Mouse (Mus musculus) lung, postnatal 0 days (tissue): Measurements from ENCODE around the gene Pkn1. TPM values are rescaled to one million over a fixed set of nuclear protein-coding genes. Genes with fewer than 3 reads are reported as not detected.

Experiments used
- ATAC-seq: fragments of 200-750 bp; cut with Nextera tagmentation; 2 replicates; pipeline ENCODE4 v1.8.0; 2017; ENCODE audit warnings: moderate library complexity
- DNase-seq: peaks from one replicate; pipeline ENCODE4 v3.0.0-alpha.2; 2016; ENCODE audit warnings: low spot score
- H3K27ac ChIP-seq: fragments of 300-500 bp; sonication (generic); 2 replicates; pipeline ENCODE4 v1.5.1; 2014; ENCODE audit warnings: antibody characterized with exemption, mild to moderate bottlenecking, low read length, mixed read lengths
- H3K27me3 ChIP-seq: fragments of 300-500 bp; sonication (generic); replicated peaks from 2 replicates; pipeline ENCODE4 v1.6.1; 2014; ENCODE audit warnings: low read length, mixed read lengths; ENCODE audit not compliant: insufficient read depth
- H3K36me3 ChIP-seq: fragments of 300-500 bp; sonication (generic); 2 replicates; pipeline ENCODE4 v1.6.1; 2014; ENCODE audit warnings: low read length, mixed read lengths; ENCODE audit not compliant: insufficient read depth
- H3K4me1 ChIP-seq: fragments of 300-500 bp; sonication (generic); 2 replicates; pipeline ENCODE4 v1.6.1; 2014; ENCODE audit warnings: antibody characterized with exemption, low read depth, low read length, mixed read lengths; ENCODE audit not compliant: insufficient read depth
- H3K4me2 ChIP-seq: fragments of 300-500 bp; sonication (generic); replicated peaks from 2 replicates; pipeline ENCODE4 v1.6.1; 2014; ENCODE audit warnings: low read depth, mild to moderate bottlenecking, low read length, moderate library complexity, mixed read lengths
- H3K4me3 ChIP-seq: fragments of 300-500 bp; sonication (generic); 2 replicates; pipeline ENCODE4 v1.5.1; 2014; ENCODE audit warnings: low read depth, low read length
- H3K9ac ChIP-seq: fragments of 300-500 bp; sonication (generic); replicated peaks from 2 replicates; pipeline ENCODE4 v1.6.1; 2014; ENCODE audit warnings: low read depth, mild to moderate bottlenecking
- H3K9me3 ChIP-seq: fragments of 300-500 bp; sonication (generic); 2 replicates; pipeline ENCODE4 v1.6.1; 2016; ENCODE audit warnings: low read length, mixed read lengths
- CTCF ChIP-seq: IDR thresholded peaks from 2 replicates; pipeline ENCODE4 v1.5.1; 2016; ENCODE audit warnings: antibody characterized with exemption, mild to moderate bottlenecking
- EP300 ChIP-seq: IDR thresholded peaks from 2 replicates; pipeline ENCODE4 v1.6.1; 2016; ENCODE audit warnings: antibody characterized with exemption, mild to moderate bottlenecking, control low read depth
- WGBS: fragments of 180-500 bp; shearing (Covaris S2); extraction: QIAGEN DNeasy Blood & Tissue Kit; methylation state at CpG from one replicate; pipeline ENCODE4 v1.1.7; 2014; 5-methylcytosine and 5-hydroxymethylcytosine counted together
- polyA plus RNA-seq: library from polyadenylated mRNA; unstranded; fragments of >200 nt; fragmentation: Nextera tagmentation; extraction: Ambion mirVana; gene quantifications from 2 replicates; pipeline ENCODE4 v1.2.1, GENCODE M21; 2015

The Pkn1 gene
- polyA plus RNA-seq, 1 experiment from 2014 or later, result 32.2 TPM

DNA sequence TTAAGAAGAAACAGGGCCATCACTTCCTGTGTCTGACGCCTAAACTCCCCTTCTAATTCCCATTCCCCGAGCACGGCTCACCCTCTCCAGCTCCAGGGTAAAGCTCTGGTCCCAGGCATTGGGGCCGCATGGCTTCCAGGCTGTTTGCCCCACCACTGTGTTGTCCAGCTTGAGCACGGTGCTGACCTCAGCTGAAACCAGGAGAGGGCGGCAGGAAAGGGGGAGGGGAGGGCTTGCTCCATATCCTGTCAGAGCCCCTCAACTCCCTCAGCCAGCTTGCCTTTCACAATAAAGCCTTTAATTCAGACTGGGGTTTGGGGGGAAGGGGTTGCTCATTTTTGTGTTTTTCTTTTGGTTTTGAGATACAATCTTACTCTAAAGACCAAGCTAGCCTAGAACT, 17.9 kb downstream of the Pkn1 start:
- no peaks in the 10 kb centered on the region for H3K9me3 ChIP-seq
- H3K4me1 ChIP-seq, result no peaks in the 10 kb centered on the region; the same call in 1 of the 2 replicates
- peak overlapping the region; percentile 16; the same call in 1 of the 2 replicates for H3K9ac ChIP-seq
- peak overlapping the region; percentile 55 for H3K27ac ChIP-seq
- no peak overlapping the region for H3K4me2 ChIP-seq
- H3K36me3 ChIP-seq, result peaks cover 54% of the 10 kb centered on the region
- ATAC-seq (peak; percentile 78), DNase-seq (peak; percentile 64)
- WGBS, result 29% methylated on average over 6 of the region's 6 CpGs
- TF ChIP-seq CTCF (peak; percentile 44), EP300 (no peak)
- no peaks in the 10 kb centered on the region for H3K27me3 ChIP-seq
- no peak overlapping the region for H3K4me3 ChIP-seq

DNA sequence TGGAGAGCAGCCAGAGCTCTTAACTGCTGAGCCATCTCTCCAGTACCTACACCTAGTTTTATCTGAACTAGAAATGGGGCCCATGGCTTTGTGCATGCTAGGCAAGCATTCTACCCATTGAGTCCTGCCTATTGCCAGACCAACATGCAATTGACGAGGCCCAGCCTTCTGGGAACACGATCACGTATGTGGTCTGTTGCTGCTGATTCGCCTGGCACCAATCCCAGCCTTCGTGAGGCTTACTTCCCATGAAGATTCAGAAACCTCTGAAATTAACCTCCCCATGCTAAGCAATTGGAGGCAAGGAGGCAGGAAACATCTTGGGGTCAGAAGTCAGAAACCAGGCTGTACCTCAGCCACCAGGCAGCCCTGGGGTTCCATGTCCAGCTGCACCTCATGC, 18.4 kb downstream of the Pkn1 start:
- H3K9me3 ChIP-seq, result no peaks in the 10 kb centered on the region
- peaks cover 49% of the 10 kb centered on the region for H3K36me3 ChIP-seq
- 67% methylated on average over 5 of the region's 5 CpGs for WGBS
- H3K4me2 ChIP-seq, result no peak overlapping the region
- no peak overlapping the region for H3K9ac ChIP-seq
- TF ChIP-seq EP300, result no peak
- TF ChIP-seq CTCF, result no peak
- H3K27me3 ChIP-seq, result no peaks in the 10 kb centered on the region
- ATAC-seq (peak; percentile 35), DNase-seq (peak; percentile 49)
- H3K27ac ChIP-seq, result peak overlapping the region; percentile 55
- no peak overlapping the region for H3K4me3 ChIP-seq
- no peaks in the 10 kb centered on the region; the same call in 1 of the 2 replicates for H3K4me1 ChIP-seq

DNA sequence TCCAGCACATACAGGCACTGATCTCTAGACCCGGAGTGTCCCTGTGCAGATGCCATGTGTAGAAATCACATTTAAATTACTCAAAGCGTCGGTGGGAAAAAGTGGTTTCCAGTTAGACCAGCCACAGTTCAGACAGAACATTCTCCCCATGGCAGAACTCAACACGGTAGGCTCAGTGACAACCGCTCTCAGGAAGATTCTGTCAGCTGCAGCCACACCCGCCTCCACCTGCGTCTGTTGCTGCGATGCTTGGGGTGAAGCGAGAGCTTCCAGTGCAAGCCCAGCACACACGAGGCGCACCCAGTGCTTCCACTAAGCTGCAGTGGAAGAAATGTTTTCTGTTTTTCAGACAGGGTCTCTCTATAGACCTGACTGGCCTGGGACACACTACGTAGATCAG, 19.1 kb downstream of the Pkn1 start:
- Histone ChIP-seq H3K9ac (no peak overlapping the region), H3K36me3 (peaks cover 42% of the 10 kb centered on the region), H3K27me3 (no peaks in the 10 kb centered on the region), H3K4me2 (no peak overlapping the region), H3K4me3 (no peak overlapping the region), H3K27ac (no peak overlapping the region), H3K9me3 (no peaks in the 10 kb centered on the region), H3K4me1 (no peaks in the 10 kb centered on the region; the same call in 1 of the 2 replicates)
- TF ChIP-seq CTCF (no peak), EP300 (no peak)
- 94% methylated on average over 12 of the region's 12 CpGs for WGBS
- ATAC-seq (no peak), DNase-seq (no peak)

DNA sequence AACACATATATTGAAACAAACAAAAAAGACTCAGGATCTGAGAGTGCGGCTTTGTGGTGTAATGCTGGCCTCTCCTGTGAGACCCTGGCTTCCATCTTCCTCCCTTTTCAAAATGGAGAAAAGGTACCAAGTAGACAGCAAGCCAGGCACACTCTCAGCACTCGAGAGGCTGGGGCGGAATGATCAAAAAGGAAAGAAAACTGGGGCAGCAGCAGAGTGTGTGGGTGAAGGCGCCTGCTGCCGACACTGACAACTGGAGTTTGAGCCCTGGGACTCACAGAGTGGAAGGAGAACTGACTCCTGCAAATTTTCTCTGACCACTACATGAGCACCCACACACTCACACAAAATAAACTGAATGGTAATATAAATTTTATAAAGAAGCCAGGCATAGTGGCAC, 24.5 kb downstream of the Pkn1 start:
- no peak overlapping the region for H3K27ac ChIP-seq
- no peak for DNase-seq

DNA sequence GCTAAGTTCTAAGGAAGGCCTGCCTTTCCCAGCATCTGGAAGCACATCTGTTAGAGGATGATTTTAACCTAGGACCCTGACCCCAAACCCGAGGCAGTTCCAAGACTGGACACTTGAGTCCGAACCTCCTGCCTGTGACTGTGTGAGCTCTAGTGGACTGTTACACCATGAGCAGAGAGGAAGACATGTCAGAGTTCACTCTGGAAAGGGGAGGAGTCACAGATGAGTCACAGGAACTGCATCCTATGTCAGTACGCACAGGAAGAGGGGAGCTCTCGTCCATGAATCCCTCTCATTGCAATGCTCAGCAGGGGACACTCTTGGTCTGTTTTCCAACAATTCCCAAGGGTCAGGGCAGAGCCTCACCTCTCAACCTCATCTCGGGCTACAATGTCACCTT, 26.0 kb downstream of the Pkn1 start:
- DNase-seq, result no peak
- Histone ChIP-seq H3K36me3 (peaks cover 59% of the 10 kb centered on the region), H3K27ac (no peak overlapping the region)

More for the DNA sequence above, 24.5 kb downstream of the Pkn1 start:
- Histone ChIP-seq H3K36me3 (peaks cover 65% of the 10 kb centered on the region), H3K4me1 (no peaks in the 10 kb centered on the region), H3K9ac (no peak overlapping the region), H3K4me3 (no peak overlapping the region), H3K9me3 (no peaks in the 10 kb centered on the region), H3K27me3 (no peaks in the 10 kb centered on the region), H3K4me2 (no peak overlapping the region)
- WGBS, result 91% methylated on average over 5 of the region's 5 CpGs
- ATAC-seq, result no peak
- TF ChIP-seq CTCF, result no peak

DNA sequence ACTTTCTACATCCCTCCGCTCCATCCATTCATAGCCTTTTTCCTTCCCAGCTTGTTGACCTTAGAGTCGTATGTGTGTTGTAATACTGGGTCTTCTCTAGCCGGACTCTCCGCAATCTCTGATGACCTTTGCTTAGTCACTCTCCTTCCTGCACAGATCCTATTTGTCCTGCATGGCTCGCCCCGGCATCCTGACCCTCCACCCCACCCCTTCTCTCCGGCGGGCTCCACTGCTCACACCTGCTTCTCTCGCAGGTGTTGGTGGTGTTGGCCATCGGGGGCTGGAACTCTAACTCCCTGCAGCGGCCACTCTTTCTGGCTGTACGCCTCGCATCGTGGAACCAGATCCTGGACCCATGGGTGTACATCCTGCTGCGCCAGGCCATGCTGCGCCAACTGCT, 30.0 kb downstream of the Pkn1 start:
- Histone ChIP-seq H3K4me3 (no peak overlapping the region), H3K27ac (no peak overlapping the region), H3K9ac (no peak overlapping the region), H3K9me3 (no peaks in the 10 kb centered on the region), H3K4me1 (peaks cover 24% of the 10 kb centered on the region), H3K27me3 (no peaks in the 10 kb centered on the region), H3K36me3 (peaks cover 41% of the 10 kb centered on the region), H3K4me2 (peak overlapping the region; percentile 53; the same call in 1 of the 2 replicates)
- no peak for DNase-seq
- WGBS, result 66% methylated on average over 16 of the region's 16 CpGs
- no peak for ATAC-seq
- TF ChIP-seq CTCF (no peak), EP300 (no peak)

More for the DNA sequence above, 26.0 kb downstream of the Pkn1 start:
- Histone ChIP-seq H3K27me3 (no peaks in the 10 kb centered on the region), H3K4me1 (peaks cover 5% of the 10 kb centered on the region), H3K9me3 (no peaks in the 10 kb centered on the region), H3K9ac (no peak overlapping the region), H3K4me3 (no peak overlapping the region), H3K4me2 (no peak overlapping the region)
- ATAC-seq, result no peak; the same call in 1 of the 2 replicates
- WGBS, result 60% methylated on average over 5 of the region's 5 CpGs
- TF ChIP-seq CTCF, result no peak
- no peak for TF ChIP-seq EP300
